Mouse (Mus musculus) kidney, postnatal 25 days (tissue): Measurements from ENCODE around the gene Vmn1r95.
"Not testable (repeated sequence)": the region's sequence is repeated elsewhere in the genome, so short reads cannot be mapped to it uniquely, and the experiment has no call there.

Source experiments
- DNase-seq, 2 experiments: peaks; one replicate each; pipeline ENCODE4 v3.0.0; 2021; ENCODE audit warnings: mixed read lengths in 2 of 2

Gene Vmn1r95

DNA sequence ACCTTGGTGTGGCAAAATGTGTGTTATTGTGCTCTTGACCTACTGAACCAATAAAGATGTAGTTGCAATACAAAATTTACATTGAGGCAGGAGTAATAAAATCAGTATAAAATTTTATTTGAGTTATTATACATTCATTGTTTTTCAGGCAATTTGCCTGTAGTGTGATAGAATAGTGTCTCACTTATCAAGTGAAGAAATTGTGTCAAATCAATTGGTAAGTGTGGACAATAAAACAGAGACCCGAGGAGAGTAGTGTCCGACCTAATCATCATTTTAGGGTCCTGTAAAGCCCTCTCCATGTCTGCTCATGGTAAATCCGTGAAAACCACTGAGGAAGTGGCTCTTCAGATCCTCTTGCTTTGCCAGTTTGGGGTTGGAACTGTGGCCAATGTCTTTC, at the start of gene Vmn1r95:
TSS of gene Vmn1r95 (plus strand) at position 301 of the 400 bp plus-strand sequence.
- not testable (repeated sequence) for DNase-seq

DNA sequence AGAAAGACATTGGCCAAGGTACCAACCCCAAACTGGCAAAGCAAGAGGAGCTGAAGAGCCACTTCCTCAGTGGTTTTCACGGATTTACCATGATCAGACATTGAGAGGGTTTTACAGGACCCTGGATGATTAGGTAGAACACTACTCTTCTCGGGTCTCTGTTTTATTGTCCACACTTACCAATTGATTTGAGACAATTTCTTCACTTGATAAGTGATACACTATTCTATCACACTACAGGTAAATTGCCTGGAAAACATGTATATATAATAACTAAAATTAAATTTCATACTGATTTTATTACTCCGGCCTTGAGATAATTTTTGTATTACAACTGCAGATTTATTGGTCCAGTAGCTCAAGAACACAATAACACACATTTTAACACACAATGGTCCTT, 25.2 kb upstream of the Vmn1r95 start, which contains the start of gene Vmn1r94:
TSS of gene Vmn1r94 (minus strand) at position 101 of the 400 bp plus-strand sequence.
- DNase-seq, result not testable (repeated sequence)

GRCm38 (mm10) chr7:20205507-20205906, 12.0 kb downstream of the Vmn1r95 start, which contains the start of gene Gm6164:
Gene Gm6164, minus strand, starts transcription at chr7:20205607.
- DNase-seq, result not testable (repeated sequence)

GRCm38 (mm10) chr7:20233728-20234127, 40.2 kb downstream of the Vmn1r95 start, which contains the start of gene Gm4498:
Gene Gm4498, minus strand, starts transcription at chr7:20233828.
- not testable (repeated sequence) for DNase-seq
